Mouse (Mus musculus): ENCODE results near the gene Fosb.

- no peak for TF ChIP-seq CTCF (IDR thresholded peaks at IDR 0.05; ENCODE audit: low read depth)
- TF ChIP-seq EP300 (IDR thresholded peaks at IDR 0.05; ENCODE audit: low read depth): no peak
Measured at GRCm38 (mm10) chr7:19258336-19258735, 51.5 kb downstream of the Fosb start.
